Mouse (Mus musculus): ENCODE results near the gene Ldha.
A peak's percentile ranks its signal among the peaks of the same experiment; 100 is the strongest.
"Not testable (repeated sequence)": the region's sequence is repeated elsewhere in the genome, so short reads cannot be mapped to it uniquely, and the experiment has no call there.

Gene Ldha

GRCm38 (mm10) chr7:46840787-46841525 lies at the start of gene Ldha:
Ldha (plus strand) TSS chr7:46841475.
- no peak for DNase-seq

DNA sequence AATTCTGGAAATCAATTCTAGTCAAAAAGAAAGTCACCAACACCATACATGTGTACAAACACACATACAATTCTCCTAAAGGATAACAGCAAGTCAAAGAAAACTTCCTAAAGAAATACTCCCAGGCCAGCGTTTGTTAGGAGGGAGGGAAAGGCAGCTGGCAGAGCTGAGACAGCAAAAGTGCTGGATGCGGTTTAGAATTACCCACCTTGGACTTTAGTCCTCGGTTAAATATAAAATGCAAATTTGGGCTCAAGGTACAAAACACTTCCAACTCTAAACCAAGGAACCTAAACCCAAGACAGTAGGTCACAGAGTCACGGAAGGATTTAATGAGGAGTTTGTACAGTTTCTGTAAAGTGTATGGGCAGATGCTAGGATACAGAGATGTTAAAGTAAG lies 47.4 kb upstream of the Ldha start:
- no peak for DNase-seq

DNA sequence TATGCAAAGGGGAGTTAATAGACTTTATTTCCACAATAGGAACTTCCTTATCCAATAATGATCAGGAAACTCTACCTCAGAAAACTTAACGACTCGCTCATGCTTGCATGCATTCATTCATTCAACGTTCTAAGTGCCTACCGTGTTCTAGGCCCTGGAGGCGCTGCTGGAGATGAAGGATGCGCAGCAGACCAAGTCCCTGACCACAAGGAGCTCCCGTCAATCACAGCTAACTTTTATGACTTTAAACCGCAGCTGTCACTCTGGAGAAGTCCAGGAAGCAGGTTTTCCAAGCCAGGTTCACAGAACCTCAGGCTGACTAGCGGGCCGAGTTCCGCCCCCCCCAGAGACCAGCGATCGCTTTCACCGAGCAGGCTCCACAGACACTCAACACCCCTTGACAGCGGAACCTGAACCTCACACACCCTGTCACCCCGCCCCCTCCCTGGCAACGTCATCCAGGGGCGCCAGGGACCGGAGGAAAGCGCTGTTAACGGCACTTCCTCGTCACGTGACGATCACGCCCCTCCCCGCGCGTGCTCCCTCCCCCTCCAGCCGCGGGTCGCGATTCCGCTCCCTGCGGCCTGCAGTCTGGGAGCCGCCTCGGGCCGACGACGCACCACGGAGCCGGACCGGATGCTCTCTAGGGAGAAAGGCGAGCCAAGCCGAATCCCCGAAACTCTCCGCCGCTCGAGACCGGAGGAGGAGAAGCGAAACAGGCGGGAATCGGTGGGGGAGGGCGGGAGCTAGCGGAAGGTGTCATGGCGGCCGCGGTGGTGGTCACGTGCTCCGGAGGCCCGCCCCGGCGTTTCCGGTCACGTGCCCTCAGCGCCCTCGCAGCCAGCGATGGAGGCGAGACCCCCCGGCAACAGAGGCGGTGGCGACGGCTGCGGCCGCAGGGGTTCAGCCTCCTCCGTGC lies 45.7 kb upstream of the Ldha start, which contains the start of the genes Hps5 and Gtf2h1:
Hps5 (minus strand) TSS at position 778 of the 919 bp plus-strand sequence.
Gtf2h1 (plus strand) TSS at position 817 of the 919 bp plus-strand sequence.
- peak; percentile 99 for DNase-seq

DNA sequence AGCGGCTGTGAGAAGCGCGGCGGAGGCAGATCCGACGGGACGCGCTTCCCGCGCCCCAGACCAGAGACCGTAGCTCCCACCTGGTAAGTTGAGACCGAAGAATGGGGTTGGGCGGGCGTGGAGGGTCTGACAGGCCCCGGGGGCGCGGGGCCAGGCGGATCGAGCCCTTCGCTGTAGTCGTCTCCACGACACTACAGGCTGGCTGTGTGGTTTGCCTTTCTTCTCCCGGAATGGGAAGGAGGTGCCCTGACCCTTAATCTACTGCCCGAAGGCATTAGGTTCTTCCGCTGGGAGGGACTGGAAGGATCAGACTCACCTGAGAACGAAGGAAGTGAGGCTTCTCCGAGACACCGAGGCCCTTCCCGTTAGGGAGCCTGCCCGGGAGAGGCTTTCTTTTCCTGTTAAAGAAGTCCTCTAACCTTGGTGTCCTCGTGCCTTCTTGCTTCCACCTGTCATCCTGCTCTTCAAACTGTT lies 45.0 kb upstream of the Ldha start:
- DNase-seq: peak; percentile 8

DNA sequence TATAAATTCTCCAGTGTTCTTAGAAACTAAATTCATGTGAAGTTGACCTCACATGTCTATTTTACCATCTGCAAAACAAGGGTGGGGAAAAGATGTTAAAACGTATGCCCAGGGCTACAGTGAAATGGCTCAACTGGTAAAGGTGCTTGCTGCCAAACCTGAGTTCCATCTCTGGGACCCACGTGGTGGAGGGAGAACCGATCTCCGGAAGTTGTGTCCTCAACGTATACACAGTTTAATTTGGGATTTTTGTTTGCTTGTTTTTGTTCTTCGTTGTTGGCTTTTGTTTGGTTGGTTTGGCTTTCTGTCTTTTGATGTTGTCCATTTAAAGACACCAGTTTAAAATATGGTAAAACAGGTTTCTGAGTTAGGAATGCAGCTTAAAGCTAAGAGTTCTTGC lies 44.5 kb upstream of the Ldha start:
- DNase-seq: no peak

DNA sequence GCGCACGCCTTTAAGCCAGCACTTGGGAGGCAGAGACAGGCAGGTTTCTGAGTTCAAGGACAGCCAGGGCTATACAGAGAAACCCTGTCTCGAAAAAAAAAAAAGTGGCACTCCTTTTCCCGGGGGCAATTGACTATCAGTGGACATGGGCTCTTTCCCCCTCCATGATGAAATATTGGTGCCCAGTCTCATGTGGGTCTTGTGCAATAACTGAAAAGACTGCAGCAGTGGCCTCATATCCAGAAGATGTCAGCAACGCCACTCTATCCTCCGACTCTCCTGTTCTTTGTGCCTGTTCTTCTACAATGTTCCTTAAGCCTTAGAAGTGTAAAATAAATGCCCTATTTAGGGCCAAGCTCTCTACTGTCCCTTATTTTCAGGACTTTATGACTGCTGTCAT lies 30.9 kb upstream of the Ldha start:
- no peak for DNase-seq

DNA sequence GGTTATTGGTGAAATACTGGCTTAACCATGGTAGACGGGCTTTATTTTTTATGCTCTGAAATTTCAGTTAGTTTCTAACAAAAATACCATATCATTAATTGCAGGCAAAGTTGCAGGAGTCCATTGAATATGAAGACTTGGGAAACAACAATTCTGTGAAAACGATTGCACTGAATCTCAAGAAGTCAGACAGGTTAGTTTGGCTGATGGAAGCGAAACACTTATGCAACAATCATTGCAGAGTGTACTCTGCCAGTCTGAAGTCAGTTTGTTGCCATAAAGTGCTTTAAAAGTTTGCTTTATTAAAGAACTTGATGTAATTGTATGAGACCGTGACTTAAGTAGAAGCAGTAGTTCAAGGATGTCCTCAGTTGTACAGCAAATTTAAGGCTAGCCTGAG lies 27.3 kb upstream of the Ldha start:
- DNase-seq: no peak

DNA sequence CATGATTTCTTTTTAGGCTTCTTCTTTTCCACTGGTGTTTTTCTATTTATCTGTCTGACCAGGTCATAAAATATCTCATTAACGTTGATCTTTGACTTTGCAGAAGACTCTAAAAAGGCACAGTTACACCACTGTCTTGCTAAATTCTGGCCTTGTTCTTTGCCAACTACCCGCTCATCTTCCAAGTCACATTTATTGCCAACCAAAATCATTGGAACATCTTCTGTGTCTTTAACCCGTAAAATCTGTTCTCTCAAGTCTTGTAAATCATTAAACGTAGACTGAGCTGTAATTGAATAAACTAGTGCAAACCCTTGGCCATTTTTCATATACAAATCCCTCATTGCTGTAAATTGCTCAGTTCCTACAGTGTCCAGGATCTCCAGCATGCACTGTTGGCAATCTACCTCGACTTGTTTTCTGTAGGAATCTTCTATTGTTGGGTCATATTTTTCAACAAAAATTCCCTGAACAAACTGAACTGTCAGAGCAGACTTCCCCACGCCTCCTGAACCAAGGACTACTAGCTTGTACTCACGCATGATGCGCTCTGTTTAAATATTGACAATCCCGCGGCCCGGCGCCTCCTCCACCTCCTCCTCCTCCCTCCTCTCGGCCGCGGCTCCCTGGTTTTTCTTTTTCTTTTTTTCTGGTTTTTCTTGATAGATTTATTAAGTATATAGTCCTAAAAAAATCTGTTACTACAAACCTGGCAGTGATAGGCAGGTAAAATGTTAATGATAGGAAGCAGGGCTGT lies 20.2 kb upstream of the Ldha start:
- not testable (repeated sequence) for DNase-seq

DNA sequence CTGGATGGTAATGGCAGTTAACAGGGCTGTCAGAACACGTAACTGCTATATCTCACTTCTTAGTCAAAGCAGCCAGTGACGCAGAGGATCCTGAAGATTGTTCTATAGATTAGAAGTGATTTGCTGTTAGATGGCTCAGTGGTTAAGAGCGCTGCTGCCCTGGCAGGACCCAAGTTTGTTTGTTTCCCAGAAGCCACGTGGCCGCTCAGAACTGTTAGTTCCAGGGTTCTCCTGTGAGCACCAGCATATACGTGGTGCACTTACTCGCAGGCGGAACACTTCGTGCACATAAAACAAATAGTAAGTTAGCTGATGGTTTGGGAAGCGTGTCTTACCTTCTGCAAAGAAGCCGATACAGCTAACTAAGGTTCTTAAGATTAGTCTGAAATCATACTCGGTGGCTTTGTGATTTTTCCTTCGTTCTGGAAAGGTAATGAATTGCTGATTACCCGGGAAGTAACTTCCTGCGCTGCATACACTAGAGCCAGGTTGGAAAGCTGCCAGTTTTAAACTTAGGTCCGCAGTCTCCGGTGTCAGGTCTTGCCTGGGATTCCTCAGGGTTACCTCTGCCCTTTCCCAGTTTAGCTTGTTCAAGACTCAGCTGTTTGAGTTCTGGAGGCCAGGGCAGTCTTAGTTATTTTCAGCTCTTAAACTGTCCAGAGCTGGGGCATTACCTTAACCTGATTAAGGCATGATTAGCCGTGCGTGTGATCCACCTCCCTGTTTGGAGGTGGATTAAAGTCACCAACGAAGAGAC lies 14.1 kb upstream of the Ldha start:
- no peak for DNase-seq

DNA sequence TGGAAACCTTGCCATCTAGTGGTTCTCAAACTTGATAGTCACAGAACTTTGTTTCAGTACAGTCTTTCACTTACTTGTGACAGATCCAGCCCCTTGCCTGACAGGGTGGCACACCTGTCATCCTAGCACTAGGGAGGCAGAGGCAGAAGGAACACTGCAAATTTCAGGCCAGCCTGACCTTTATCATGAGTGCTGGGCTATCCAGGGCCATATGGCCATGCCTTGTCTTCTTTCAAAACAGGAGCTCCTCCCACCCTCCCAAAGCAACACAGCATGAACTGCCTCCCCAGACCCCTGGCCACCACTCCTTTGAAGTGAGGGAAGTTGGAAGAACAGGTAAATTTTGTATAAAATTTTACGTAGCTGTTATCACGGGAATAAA lies 13.5 kb upstream of the Ldha start:
- DNase-seq: no peak

DNA sequence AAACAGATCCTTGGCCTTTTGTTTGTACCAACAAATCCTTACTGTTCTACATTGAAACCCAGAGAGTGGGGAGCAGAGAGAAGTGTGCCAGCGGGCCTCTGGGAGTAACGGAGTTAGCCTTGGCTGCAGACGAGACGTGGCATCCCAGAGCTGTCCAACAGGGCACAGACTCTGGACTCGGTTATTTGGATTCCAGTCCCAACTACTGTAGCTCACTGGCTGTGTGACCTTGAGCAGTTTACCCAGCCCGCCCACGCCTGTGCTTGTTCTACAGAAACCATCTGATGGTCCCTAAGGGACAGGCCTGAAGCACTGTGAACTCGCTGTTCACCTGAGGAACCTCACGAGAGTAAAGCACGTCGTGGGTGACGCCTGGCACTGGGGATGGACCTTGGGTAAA lies 11.4 kb upstream of the Ldha start:
- DNase-seq: no peak

GRCm38 (mm10) chr7:46830799-46831590 lies 10.3 kb upstream of the Ldha start:
- DNase-seq: peak; percentile 53

GRCm38 (mm10) chr7:46831693-46832092 lies 9.6 kb upstream of the Ldha start:
- DNase-seq: no peak

DNA sequence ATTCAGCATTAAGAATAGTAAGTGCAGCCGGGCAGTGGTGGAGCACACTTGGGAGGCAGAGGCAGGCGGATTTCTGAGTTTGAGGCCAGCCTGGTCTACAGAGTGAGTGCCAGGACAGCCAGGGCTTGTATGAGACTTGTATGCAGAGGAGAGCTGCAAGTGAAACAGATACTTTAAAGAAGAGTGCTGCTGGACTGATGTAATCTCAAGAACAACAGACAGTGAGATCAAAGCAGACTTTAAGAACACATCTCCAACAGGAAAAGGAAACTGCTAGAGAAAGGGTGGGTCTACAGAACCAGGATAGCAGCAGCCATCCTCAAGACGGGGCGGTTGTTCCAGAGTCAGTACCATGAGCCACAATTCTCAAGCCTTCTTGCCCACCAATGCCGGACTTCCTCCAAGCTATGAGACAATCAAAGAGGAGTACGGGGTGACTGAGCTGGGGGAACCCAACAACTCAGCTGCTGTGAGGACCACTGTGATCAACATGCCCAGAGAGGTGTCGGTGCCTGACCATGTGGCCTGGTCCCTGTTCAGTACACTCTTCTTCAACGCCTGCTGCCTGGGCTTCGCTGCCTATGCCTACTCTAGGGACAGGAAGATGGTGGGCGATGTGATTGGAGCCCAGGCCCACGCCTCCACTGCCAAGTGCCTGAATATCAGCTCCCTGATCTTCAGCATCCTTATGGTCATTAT lies 9.0 kb upstream of the Ldha start:
- DNase-seq: not testable (repeated sequence)

- DNase-seq: peak; percentile 69
Observed at GRCm38 (mm10) chr7:46833266-46833665, 8.0 kb upstream of the Ldha start.

- no peak for DNase-seq
Observed at GRCm38 (mm10) chr7:46833670-46834255, 7.5 kb upstream of the Ldha start.

GRCm38 (mm10) chr7:46834994-46835610 lies 6.2 kb upstream of the Ldha start:
- DNase-seq: no peak

- DNase-seq: no peak
Observed at GRCm38 (mm10) chr7:46836357-46836756, 4.9 kb upstream of the Ldha start.

- DNase-seq: no peak
Observed at GRCm38 (mm10) chr7:46837073-46837472, 4.2 kb upstream of the Ldha start.

All from lung, postnatal 14 days (tissue).